Mouse (Mus musculus): ENCODE measurements at regions not wholly inside any gene's neighbourhood (a gene's known extent, or its start where the extent isn't known, plus 50 kb on each side); places are given as distances from the start of the nearest gene placed in this dataset.

- TF ChIP-seq CTCF (conservative IDR thresholded peaks at IDR 0.05 in 1 of 2, IDR thresholded peaks at IDR 0.05 in 1 of 2; ENCODE audit: low read depth in 2 of 2, low read length in 2 of 2): no peak
- TF ChIP-seq MEF2A (IDR thresholded peaks at IDR 0.05; ENCODE audit: borderline replicate concordance, low read depth, low read length): no peak
- TF ChIP-seq TCF12 (IDR thresholded peaks at IDR 0.05; ENCODE audit: low read depth, low read length): no peak
- TF ChIP-seq USF1 (IDR thresholded peaks at IDR 0.05; ENCODE audit: low read depth, low read length): no peak
- no peak for TF ChIP-seq MAX (IDR thresholded peaks at IDR 0.05; ENCODE audit: low read length)
- TF ChIP-seq POLR2A (IDR thresholded peaks at IDR 0.05; ENCODE audit: low read depth, low read length): no peak
- TF ChIP-seq CHD2 (IDR thresholded peaks at IDR 0.05; ENCODE audit: low read length): no peak
- no peak for TF ChIP-seq BHLHE40 (IDR thresholded peaks at IDR 0.05; ENCODE audit: low read depth, low read length)
- no peak for TF ChIP-seq USF2 (conservative IDR thresholded peaks at IDR 0.05; ENCODE audit: low read depth, low read length)
- no peak for TF ChIP-seq EP300 (IDR thresholded peaks at IDR 0.05; ENCODE audit: low read length)
- no peak for TF ChIP-seq JUN (IDR thresholded peaks at IDR 0.05; ENCODE audit: insufficient read depth, low read depth, low read length)
- no peak for TF ChIP-seq KAT2A (IDR thresholded peaks at IDR 0.05; ENCODE audit: insufficient replicate concordance, low read length)
- no peak for TF ChIP-seq SIN3A (IDR thresholded peaks at IDR 0.05; ENCODE audit: low read length)
Observed at GRCm38 (mm10) chr13:28799474-28799873, 154.0 kb downstream of the Sox4 start.

Data from CH12.LX (cell line).